Mouse (Mus musculus) MEL (cell line): ENCODE measurements at regions not wholly inside any gene's neighbourhood (a gene's known extent, or its start where the extent isn't known, plus 50 kb on each side); places are given as distances from the start of the nearest gene placed in this dataset.

ENCODE experiments used
- DNase-seq: peaks from one replicate; pipeline ENCODE4 v3.0.0; 2011; ENCODE audit warnings: low read depth, low spot score
- H3K27ac ChIP-seq: 2 replicates; pipeline ENCODE4 v1.5.1; 2012; ENCODE audit warnings: low read depth, mild to moderate bottlenecking, control low read depth, low read length, moderate library complexity; ENCODE audit not compliant: control insufficient read depth
- H3K27me3 ChIP-seq, 2 experiments: fragments of 150-350 bp in 1 of 2; sonication (generic) in 1 of 2; 2 replicates each; pipeline ENCODE4 v1.6.1; 2012; ENCODE audit warnings: low read length in 2 of 2, mild to moderate bottlenecking in 2 of 2, improper control_type of control experiment in 1 of 2, moderate library complexity in 1 of 2; ENCODE audit not compliant: insufficient read depth in 2 of 2, control insufficient read depth in 1 of 2
- H3K36me3 ChIP-seq, 2 experiments: 2 replicates each; pipeline ENCODE4 v1.6.1; 2012 to 2014; ENCODE audit warnings: low read length in 2 of 2, improper control_type of control experiment in 1 of 2, inconsistent platforms in 1 of 2, mild to moderate bottlenecking in 1 of 2; ENCODE audit not compliant: insufficient read depth in 2 of 2, control insufficient read depth in 1 of 2
- H3K4me1 ChIP-seq, 2 experiments: fragments of 150-350 bp in 1 of 2; sonication (generic) in 1 of 2; 2 replicates each; pipeline ENCODE4 v1.6.1; 2012; ENCODE audit warnings: low read length in 2 of 2, improper control_type of control experiment in 1 of 2, mild to moderate bottlenecking in 1 of 2; ENCODE audit not compliant: insufficient read depth in 2 of 2, control insufficient read depth in 1 of 2
- H3K4me3 ChIP-seq, 2 experiments: fragments of 150-350 bp in 1 of 2; sonication (generic) in 1 of 2; 2 replicates each; pipeline ENCODE4 v1.5.1; 2012; ENCODE audit warnings: low read depth in 2 of 2, low read length in 2 of 2, mild to moderate bottlenecking in 2 of 2, moderate library complexity in 2 of 2, control low read depth in 1 of 2, improper control_type of control experiment in 1 of 2; ENCODE audit not compliant: control insufficient read depth in 1 of 2, insufficient read depth in 1 of 2
- H3K79me2 ChIP-seq: 2 replicates; pipeline ENCODE4 v1.6.1; 2012; ENCODE audit warnings: mild to moderate bottlenecking, low read length, moderate library complexity; ENCODE audit not compliant: control insufficient read depth, poor library complexity, insufficient read depth
- H3K9ac ChIP-seq: 2 replicates; pipeline ENCODE4 v1.6.1; 2012; ENCODE audit warnings: low read depth, mild to moderate bottlenecking, control low read depth, low read length, moderate library complexity; ENCODE audit not compliant: control insufficient read depth, poor library complexity, severe bottlenecking
- H3K9me3 ChIP-seq: fragments of 150-350 bp; sonication (generic); replicated peaks from 2 replicates; pipeline ENCODE4 v1.6.1; 2012; ENCODE audit warnings: mild to moderate bottlenecking, low read length, improper control_type of control experiment, moderate library complexity; ENCODE audit not compliant: insufficient read depth
- BHLHE40 ChIP-seq: IDR thresholded peaks from 2 replicates; pipeline ENCODE4 v1.6.1; 2012; ENCODE audit warnings: low read depth, mild to moderate bottlenecking, inconsistent platforms, low read length, improper control_type of control experiment, borderline replicate concordance
- CHD2 ChIP-seq: IDR thresholded peaks from 2 replicates; pipeline ENCODE4 v1.6.1; 2011; ENCODE audit warnings: low read length, improper control_type of control experiment
- CTCF ChIP-seq, 3 experiments: IDR thresholded peaks in 2 of 3; conservative IDR thresholded peaks in 1 of 3; 2 replicates each; pipeline ENCODE4 v1.5.1; 2011 to 2012; ENCODE audit warnings: low read length in 3 of 3, low read depth in 2 of 3, mild to moderate bottlenecking in 2 of 3, improper control_type of control experiment in 1 of 3, inconsistent platforms in 1 of 3, mixed read lengths in 1 of 3, moderate library complexity in 1 of 3; ENCODE audit not compliant: control insufficient read depth in 1 of 3, insufficient read depth in 1 of 3, poor library complexity in 1 of 3, severe bottlenecking in 1 of 3
- E2F4 ChIP-seq: IDR thresholded peaks from 2 replicates; pipeline ENCODE4 v1.6.1; 2011; ENCODE audit warnings: low read depth, low read length, improper control_type of control experiment, borderline replicate concordance
- ELF1 ChIP-seq: IDR thresholded peaks from 2 replicates; pipeline ENCODE4 v1.6.1; 2014; ENCODE audit warnings: low read depth, mild to moderate bottlenecking, inconsistent platforms, low read length, improper control_type of control experiment, moderate library complexity
- EP300 ChIP-seq, 2 experiments: IDR thresholded peaks; 2 replicates each; pipeline ENCODE4 v1.6.1; 2011; ENCODE audit warnings: improper control_type of control experiment in 2 of 2, low read length in 2 of 2, low read depth in 1 of 2, mild to moderate bottlenecking in 1 of 2
- ETS1 ChIP-seq: IDR thresholded peaks from 2 replicates; pipeline ENCODE4 v1.6.1; 2012; ENCODE audit warnings: low read depth, mild to moderate bottlenecking, inconsistent platforms, low read length, improper control_type of control experiment, moderate library complexity
- GABPA ChIP-seq: IDR thresholded peaks from 2 replicates; pipeline ENCODE4 v1.6.1; 2012; ENCODE audit warnings: low read depth, mild to moderate bottlenecking, inconsistent platforms, low read length, improper control_type of control experiment, moderate library complexity
- GATA1 ChIP-seq: IDR thresholded peaks from 2 replicates; pipeline ENCODE4 v1.6.1; 2011; ENCODE audit warnings: low read depth, low read length, improper control_type of control experiment
- HCFC1 ChIP-seq: IDR thresholded peaks from 2 replicates; pipeline ENCODE4 v1.6.1; 2012; ENCODE audit warnings: low read depth, mild to moderate bottlenecking, inconsistent platforms, low read length, improper control_type of control experiment, moderate library complexity
- JUND ChIP-seq: IDR thresholded peaks from 2 replicates; pipeline ENCODE4 v1.6.1; 2011; ENCODE audit warnings: low read depth, mild to moderate bottlenecking, improper control_type of control experiment, low read length
- KAT2A ChIP-seq: conservative IDR thresholded peaks from 2 replicates; pipeline ENCODE4 v1.6.1; 2012; ENCODE audit warnings: low read depth, low read length, improper control_type of control experiment, inconsistent platforms
- MAFK ChIP-seq: IDR thresholded peaks from 2 replicates; pipeline ENCODE4 v1.6.1; 2011; ENCODE audit warnings: low read depth, mild to moderate bottlenecking, low read length, improper control_type of control experiment, borderline replicate concordance
- MAX ChIP-seq: IDR thresholded peaks from 2 replicates; pipeline ENCODE4 v1.6.1; 2011; ENCODE audit warnings: low read length, improper control_type of control experiment
- MAZ ChIP-seq: IDR thresholded peaks from 2 replicates; pipeline ENCODE4 v1.6.1; 2012; ENCODE audit warnings: low read depth, mild to moderate bottlenecking, inconsistent platforms, low read length, improper control_type of control experiment
- MEF2A ChIP-seq: IDR thresholded peaks from 2 replicates; pipeline ENCODE4 v1.6.1; 2014; ENCODE audit warnings: low read depth, mild to moderate bottlenecking, inconsistent platforms, low read length, improper control_type of control experiment; ENCODE audit not compliant: poor library complexity, insufficient replicate concordance, severe bottlenecking; ENCODE audit errors: extremely low read depth
- MXI1 ChIP-seq: IDR thresholded peaks from 2 replicates; pipeline ENCODE4 v1.6.1; 2011; ENCODE audit warnings: mild to moderate bottlenecking, low read depth, low read length, improper control_type of control experiment
- MYB ChIP-seq: IDR thresholded peaks from 2 replicates; pipeline ENCODE4 v1.6.1; 2011; ENCODE audit warnings: mild to moderate bottlenecking, low read depth, low read length, improper control_type of control experiment
- NRF1 ChIP-seq: IDR thresholded peaks from 2 replicates; pipeline ENCODE4 v1.6.1; 2014; ENCODE audit warnings: low read depth, mild to moderate bottlenecking, inconsistent platforms, low read length, improper control_type of control experiment, moderate library complexity; ENCODE audit not compliant: poor library complexity, insufficient read depth, severe bottlenecking
- POLR2A ChIP-seq, 2 experiments: IDR thresholded peaks; 2 replicates each; pipeline ENCODE4 v1.6.1; 2011 to 2012; ENCODE audit warnings: low read length in 2 of 2, mild to moderate bottlenecking in 2 of 2, control low read depth in 1 of 2, improper control_type of control experiment in 1 of 2, low read depth in 1 of 2, moderate library complexity in 1 of 2; ENCODE audit not compliant: control insufficient read depth in 1 of 2, insufficient read depth in 1 of 2, poor library complexity in 1 of 2
- POLR2AphosphoS5 ChIP-seq: IDR thresholded peaks from 2 replicates; pipeline ENCODE4 v1.6.1; 2012; ENCODE audit warnings: low read depth, borderline replicate concordance, mild to moderate bottlenecking, inconsistent platforms, low read length, moderate library complexity, mixed read lengths
- RAD21 ChIP-seq: IDR thresholded peaks from 2 replicates; pipeline ENCODE4 v1.6.1; 2011; ENCODE audit warnings: mild to moderate bottlenecking, low read depth, low read length, improper control_type of control experiment
- RCOR1 ChIP-seq: IDR thresholded peaks from 2 replicates; pipeline ENCODE4 v1.6.1; 2012; ENCODE audit warnings: low read depth, mild to moderate bottlenecking, inconsistent platforms, low read length, improper control_type of control experiment
- SIN3A ChIP-seq: IDR thresholded peaks from 2 replicates; pipeline ENCODE4 v1.6.1; 2012; ENCODE audit warnings: low read length, improper control_type of control experiment, inconsistent platforms
- SMC3 ChIP-seq: IDR thresholded peaks from 2 replicates; pipeline ENCODE4 v1.6.1; 2011; ENCODE audit warnings: low read depth, low read length, improper control_type of control experiment
- TBP ChIP-seq: IDR thresholded peaks from 2 replicates; pipeline ENCODE4 v1.8.0; 2011; ENCODE audit warnings: low read depth, low read length, improper control_type of control experiment
- USF1 ChIP-seq: IDR thresholded peaks from 2 replicates; pipeline ENCODE4 v1.6.1; 2014; ENCODE audit warnings: low read depth, mild to moderate bottlenecking, inconsistent platforms, low read length, improper control_type of control experiment, moderate library complexity
- USF2 ChIP-seq, 2 experiments: IDR thresholded peaks; 2 replicates each; pipeline ENCODE4 v1.6.1; 2011 to 2012; ENCODE audit warnings: improper control_type of control experiment in 2 of 2, low read length in 2 of 2, borderline replicate concordance in 1 of 2, inconsistent platforms in 1 of 2, low read depth in 1 of 2, mild to moderate bottlenecking in 1 of 2; ENCODE audit not compliant: insufficient read depth in 1 of 2
- ZC3H11A ChIP-seq: IDR thresholded peaks from 2 replicates; pipeline ENCODE4 v1.6.1; 2012; ENCODE audit warnings: low read depth, mild to moderate bottlenecking, inconsistent platforms, low read length, improper control_type of control experiment
- ZKSCAN1 ChIP-seq: IDR thresholded peaks from 2 replicates; pipeline ENCODE4 v1.6.1; 2012; ENCODE audit warnings: low read depth, mild to moderate bottlenecking, inconsistent platforms, low read length, improper control_type of control experiment, moderate library complexity
- ZNF384 ChIP-seq: IDR thresholded peaks from 2 replicates; pipeline ENCODE4 v1.6.1; 2012; ENCODE audit warnings: low read depth, mild to moderate bottlenecking, inconsistent platforms, low read length, improper control_type of control experiment

DNA sequence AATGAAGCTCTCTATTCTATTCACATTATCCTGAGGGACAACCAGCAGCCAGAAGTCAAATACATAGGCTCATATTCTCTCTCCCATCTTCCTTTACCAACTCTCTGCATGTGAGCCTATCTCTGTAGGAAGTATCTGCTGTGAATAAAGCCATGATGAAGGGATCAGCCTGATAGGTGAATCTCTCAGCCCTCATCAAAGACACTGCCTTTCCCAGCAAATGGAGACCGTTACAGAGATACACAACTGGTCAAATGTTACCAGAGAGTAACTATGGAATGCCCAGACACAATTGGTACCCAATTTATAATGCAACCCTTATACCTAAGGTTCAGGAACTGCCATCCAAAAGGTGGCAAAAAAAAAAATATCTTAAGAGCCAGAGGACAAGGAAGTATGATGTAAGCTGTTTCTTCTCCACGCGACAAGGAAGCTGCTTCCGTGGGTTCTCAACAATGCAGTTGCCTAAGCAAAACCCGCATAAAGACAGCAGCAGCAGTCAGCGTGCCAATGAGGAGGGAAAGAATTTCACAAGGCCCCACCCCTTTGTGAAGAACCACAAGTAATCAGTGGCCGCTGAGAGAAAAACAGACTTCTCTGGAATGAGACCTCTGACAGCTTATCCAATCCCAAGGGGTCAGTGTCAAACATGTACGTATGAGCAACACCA lies 248.9 kb downstream of the Dhx15 start (continued):
- peak; percentile 13; the same call in 1 of the 2 replicates for TF ChIP-seq TBP
- TF ChIP-seq JUND: 0 out of 2 replicates have a peak, but pooled peaks have one; percentile 26
- TF ChIP-seq SIN3A: no peak; the same call in 1 of the 2 replicates
- TF ChIP-seq ZKSCAN1: no peak
- no peak for TF ChIP-seq GATA1
- no peak; the same call in 1 of the 2 replicates for TF ChIP-seq CHD2
- TF ChIP-seq E2F4: 0 out of 2 replicates have a peak, but pooled peaks have one; percentile 40
- TF ChIP-seq MAX: peak; percentile 91
- TF ChIP-seq EP300 (IDR thresholded peaks at IDR 0.05; ENCODE audit: low read depth in 1 of 2, low read length in 2 of 2): peak in 1 of 2 experiments; percentile 4; a peak in 1 of 4 replicates
- 0 out of 2 replicates have a peak, but pooled peaks have one; percentile 0 for TF ChIP-seq RAD21
- no peak for TF ChIP-seq MAFK
- TF ChIP-seq RCOR1: no peak; the same call in none of the 2 replicates
- TF ChIP-seq NRF1: no peak
- TF ChIP-seq BHLHE40: peak; percentile 62; the same call in 1 of the 2 replicates
- TF ChIP-seq MXI1: peak; percentile 85
- peak; percentile 27; the same call in 1 of the 2 replicates for TF ChIP-seq HCFC1
- TF ChIP-seq USF1: 0 out of 2 replicates have a peak, but pooled peaks have one; percentile 25
- no peak; the same call in 1 of the 2 replicates for TF ChIP-seq MAZ
- peak in 1 of 2 experiments; percentile 44; a peak in 2 of 4 replicates for TF ChIP-seq POLR2A (IDR thresholded peaks at IDR 0.05; ENCODE audit: control insufficient read depth in 1 of 2, insufficient read depth in 1 of 2, low read depth in 1 of 2, low read length in 2 of 2, poor library complexity in 1 of 2)
- TF ChIP-seq POLR2AphosphoS5: no peak; the same call in 1 of the 2 replicates
- no peak; the same call in none of the 2 replicates for TF ChIP-seq SMC3
- TF ChIP-seq MYB: no peak
- TF ChIP-seq CTCF (IDR thresholded peaks at IDR 0.05 in 2 of 3, conservative IDR thresholded peaks at IDR 0.05 in 1 of 3; ENCODE audit: control insufficient read depth in 1 of 3, insufficient read depth in 1 of 3, low read depth in 2 of 3, low read length in 3 of 3, poor library complexity in 1 of 3, severe bottlenecking in 1 of 3): no peak

DNA sequence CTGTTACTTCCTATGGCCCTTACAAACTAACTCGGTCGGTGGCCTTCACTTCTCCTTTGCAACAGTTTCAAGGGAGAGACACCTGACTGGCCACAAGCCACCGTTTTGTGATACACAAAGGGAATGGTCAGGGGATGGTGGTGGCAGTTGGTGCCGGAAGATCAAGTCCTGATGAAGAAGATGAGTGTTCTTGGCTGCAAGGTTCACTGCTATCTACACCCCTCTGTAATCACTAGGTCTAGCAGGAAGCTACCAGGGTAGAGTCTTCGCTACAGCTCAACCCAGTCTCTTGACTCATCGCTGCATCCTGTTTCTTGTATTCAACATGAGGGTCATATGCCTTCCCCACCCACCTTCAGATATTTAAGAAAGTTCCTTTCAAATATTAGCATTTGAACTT lies 251.5 kb downstream of the Dhx15 start:
- peak overlapping the region; percentile 10 to 47; a peak in 3 of 4 replicates for H3K4me3 ChIP-seq
- no peaks in the 10 kb centered on the region for H3K9me3 ChIP-seq
- no peaks in the 10 kb centered on the region for H3K27me3 ChIP-seq
- H3K9ac ChIP-seq: peak overlapping the region; percentile 63
- peaks cover 42 to 47% of the 10 kb centered on the region in 2 experiments for H3K4me1 ChIP-seq
- peak; percentile 89 for DNase-seq
- no peaks in the 10 kb centered on the region for H3K79me2 ChIP-seq
- peak overlapping the region; percentile 99 for H3K27ac ChIP-seq
- peaks cover 0 to 49% of the 10 kb centered on the region in 2 experiments; a peak in 2 of 4 replicates for H3K36me3 ChIP-seq
- TF ChIP-seq SIN3A (peak; percentile 66; the same call in 1 of the 2 replicates), RCOR1 (no peak), RAD21 (no peak), GABPA (no peak), MYB (peak; percentile 88), CHD2 (no peak), ZNF384 (no peak), USF1 (no peak; the same call in 1 of the 2 replicates), ETS1 (peak; percentile 79), ZKSCAN1 (no peak), EP300 (IDR thresholded peaks at IDR 0.05; ENCODE audit: low read depth in 1 of 2, low read length in 2 of 2) (peak; percentile 86 to 93), E2F4 (no peak), MEF2A (no peak), ELF1 (no peak; the same call in 1 of the 2 replicates), GATA1 (peak; percentile 50; the same call in 1 of the 2 replicates), USF2 (IDR thresholded peaks at IDR 0.05; ENCODE audit: borderline replicate concordance in 1 of 2, insufficient read depth in 1 of 2, low read depth in 1 of 2, low read length in 2 of 2) (no peak), POLR2A (IDR thresholded peaks at IDR 0.05; ENCODE audit: control insufficient read depth in 1 of 2, insufficient read depth in 1 of 2, low read depth in 1 of 2, low read length in 2 of 2, poor library complexity in 1 of 2) (peak in 1 of 2 experiments; percentile 58; a peak in 2 of 4 replicates), HCFC1 (no peak), ZC3H11A (no peak), MXI1 (no peak), KAT2A (no peak)
